Mouse (Mus musculus) retina, adult 2 months (tissue): ENCODE measurements around the gene Mansc4.

Experiments used
- DNase-seq: peaks from one replicate; pipeline ENCODE4 v3.0.0-alpha.2; 2012; ENCODE audit warnings: low read depth, low spot score

Gene Mansc4

DNA sequence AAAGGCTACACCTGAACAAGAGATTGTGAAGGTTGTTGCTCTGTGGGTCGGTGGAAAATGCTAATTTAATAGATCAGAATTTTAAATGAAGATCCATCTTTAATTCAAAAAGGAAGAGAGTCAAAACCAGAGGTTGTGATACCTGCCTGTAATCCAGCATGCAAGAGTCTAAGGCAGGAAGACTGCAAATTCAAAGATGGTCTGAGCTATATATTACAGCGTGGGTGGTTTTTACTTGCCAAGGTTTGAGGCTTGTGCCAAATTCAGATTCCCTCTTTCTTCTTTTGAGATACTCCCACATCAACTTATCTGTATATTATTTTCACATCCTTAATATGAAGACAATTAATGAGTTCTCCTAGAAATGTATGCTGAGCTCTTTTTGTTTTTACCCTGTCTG lies 58.4 kb downstream of the Mansc4 start:
- no peak for DNase-seq
